Mouse (Mus musculus) bone marrow, adult 2 months (tissue): ENCODE measurements around the gene Map7. TPM values are rescaled to one million over a fixed set of nuclear protein-coding genes. Genes with fewer than 3 reads are reported as not detected.
A peak's percentile ranks its signal among the peaks of the same experiment; 100 is the strongest.

ENCODE experiments used
- H3K27ac ChIP-seq: fragments of 200-500 bp; 2 replicates; pipeline ENCODE4 v1.5.1; 2012; ENCODE audit warnings: low read depth, mild to moderate bottlenecking, control low read depth, inconsistent platforms, low read length; ENCODE audit not compliant: control insufficient read depth, poor library complexity, insufficient read depth
- H3K4me1 ChIP-seq: fragments of 200-500 bp; 2 replicates; pipeline ENCODE4 v1.6.1; 2011; ENCODE audit warnings: low read length; ENCODE audit not compliant: control insufficient read depth, insufficient read depth
- H3K4me3 ChIP-seq: fragments of 200-500 bp; replicated peaks from 2 replicates; pipeline ENCODE3; 2011; ENCODE audit warnings: mild to moderate bottlenecking, low read depth, low read length, control low read depth; ENCODE audit not compliant: control insufficient read depth
- CTCF ChIP-seq: fragments of 200-500 bp; IDR thresholded peaks from 2 replicates; pipeline ENCODE4 v1.5.1; 2011; ENCODE audit warnings: low read length, control low read depth; ENCODE audit not compliant: control insufficient read depth, insufficient read depth
- POLR2A ChIP-seq: fragments of 200-500 bp; IDR thresholded peaks from 2 replicates; pipeline ENCODE4 v1.6.1; 2011; ENCODE audit warnings: low read depth, mild to moderate bottlenecking, control low read depth, low read length, borderline replicate concordance; ENCODE audit not compliant: control insufficient read depth
- WGBS: fragments of 180-500 bp; shearing (Covaris S2); methylation state at CpG from one replicate; pipeline ENCODE4 v1.1.7; 2018; 5-methylcytosine and 5-hydroxymethylcytosine counted together
- polyA plus RNA-seq: library from polyadenylated mRNA; stranded (reverse); fragments of >200 nt; gene quantifications from 2 replicates; pipeline ENCODE4 v1.2.4, GENCODE M21; 2011; ENCODE audit warnings: low replicate concordance; ENCODE audit not compliant: missing spikeins, insufficient read depth, insufficient read length

The Map7 gene
- polyA plus RNA-seq, 1 experiment, result 17.3 TPM

DNA sequence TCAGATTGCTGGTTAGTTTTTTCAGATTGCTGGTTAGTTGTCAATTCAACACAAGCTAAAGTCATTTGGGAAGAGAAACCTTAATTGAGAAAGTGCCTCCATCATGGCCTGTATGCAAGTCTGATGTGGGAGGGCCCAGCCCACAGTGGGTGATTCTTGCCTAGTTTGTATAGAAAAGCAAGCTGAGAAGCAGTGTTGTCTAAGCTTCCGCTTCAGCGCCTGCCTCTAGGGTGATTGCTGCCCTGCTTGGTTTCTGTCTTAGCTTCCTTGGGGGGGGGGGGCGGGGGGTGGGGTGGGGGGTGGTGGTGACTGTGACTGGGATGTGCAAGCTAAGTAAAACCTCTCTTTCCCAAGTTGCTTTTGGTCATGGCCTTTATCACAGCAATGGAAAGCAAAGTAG lies 53.0 kb downstream of the Map7 start:
- 58% methylated on average over 3 of the region's 3 CpGs for WGBS

DNA sequence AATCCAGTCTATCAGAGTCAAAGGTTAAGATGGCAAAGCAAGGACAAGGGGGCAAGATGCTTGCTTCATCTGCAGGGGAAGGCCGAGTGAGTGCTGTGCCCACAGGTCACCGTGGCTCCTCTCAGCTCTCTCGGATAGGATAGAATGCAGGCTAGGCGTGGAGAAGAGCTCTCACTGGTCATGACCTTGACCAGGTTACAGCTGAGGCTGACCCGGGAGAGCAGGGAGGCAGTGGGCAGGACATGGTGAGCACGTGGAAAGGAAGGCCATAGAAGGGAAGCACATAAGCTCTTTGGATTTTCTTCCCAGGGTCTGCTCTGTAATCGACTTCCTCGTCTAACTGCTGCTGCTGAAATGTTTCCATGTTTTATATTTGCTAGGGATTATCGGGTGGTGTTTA lies 53.9 kb downstream of the Map7 start:
- 74% methylated on average over 9 of the region's 9 CpGs for WGBS
- Histone ChIP-seq H3K4me3 (no peak overlapping the region), H3K27ac (no peak overlapping the region), H3K4me1 (no peaks in the 10 kb centered on the region; the same call in 1 of the 2 replicates)
- no peak for TF ChIP-seq CTCF
- no peak for TF ChIP-seq POLR2A

More for the DNA sequence above, 53.0 kb downstream of the Map7 start:
- H3K4me1 ChIP-seq, result no peaks in the 10 kb centered on the region; the same call in 1 of the 2 replicates
- H3K4me3 ChIP-seq, result no peak overlapping the region
- no peak overlapping the region for H3K27ac ChIP-seq
- TF ChIP-seq CTCF, result no peak
- TF ChIP-seq POLR2A, result no peak

GRCm38 (mm10) chr10:20202818-20203217 lies 54.5 kb downstream of the Map7 start:
- Histone ChIP-seq H3K4me3 (no peak overlapping the region), H3K4me1 (no peaks in the 10 kb centered on the region; the same call in 1 of the 2 replicates), H3K27ac (no peak overlapping the region)
- TF ChIP-seq CTCF (no peak), POLR2A (no peak)
- 82% methylated on average over 6 of the region's 6 CpGs for WGBS

DNA sequence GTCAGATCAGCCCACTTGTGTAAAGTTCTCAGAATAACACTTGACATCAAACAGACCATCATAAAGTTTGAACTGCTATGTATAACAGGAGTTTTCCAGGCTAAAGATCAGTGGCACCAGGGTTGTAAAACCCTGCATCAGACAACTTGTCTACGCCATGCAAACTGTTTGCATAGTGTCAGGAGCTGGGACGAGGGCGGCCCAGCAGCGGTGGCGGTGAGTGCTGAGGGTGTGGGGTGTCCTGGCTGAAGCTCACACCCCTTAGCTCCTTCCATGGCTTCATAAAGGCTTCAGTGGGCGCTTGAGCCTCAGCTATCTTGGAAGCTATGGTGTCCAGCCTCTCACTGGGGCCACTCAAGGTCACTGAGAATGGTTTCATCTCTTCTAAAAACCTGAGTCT lies 55.2 kb downstream of the Map7 start:
- Histone ChIP-seq H3K27ac (no peak overlapping the region), H3K4me3 (no peak overlapping the region), H3K4me1 (no peaks in the 10 kb centered on the region; the same call in 1 of the 2 replicates)
- 92% methylated on average over 6 of the region's 6 CpGs for WGBS
- TF ChIP-seq CTCF, result no peak
- no peak for TF ChIP-seq POLR2A

DNA sequence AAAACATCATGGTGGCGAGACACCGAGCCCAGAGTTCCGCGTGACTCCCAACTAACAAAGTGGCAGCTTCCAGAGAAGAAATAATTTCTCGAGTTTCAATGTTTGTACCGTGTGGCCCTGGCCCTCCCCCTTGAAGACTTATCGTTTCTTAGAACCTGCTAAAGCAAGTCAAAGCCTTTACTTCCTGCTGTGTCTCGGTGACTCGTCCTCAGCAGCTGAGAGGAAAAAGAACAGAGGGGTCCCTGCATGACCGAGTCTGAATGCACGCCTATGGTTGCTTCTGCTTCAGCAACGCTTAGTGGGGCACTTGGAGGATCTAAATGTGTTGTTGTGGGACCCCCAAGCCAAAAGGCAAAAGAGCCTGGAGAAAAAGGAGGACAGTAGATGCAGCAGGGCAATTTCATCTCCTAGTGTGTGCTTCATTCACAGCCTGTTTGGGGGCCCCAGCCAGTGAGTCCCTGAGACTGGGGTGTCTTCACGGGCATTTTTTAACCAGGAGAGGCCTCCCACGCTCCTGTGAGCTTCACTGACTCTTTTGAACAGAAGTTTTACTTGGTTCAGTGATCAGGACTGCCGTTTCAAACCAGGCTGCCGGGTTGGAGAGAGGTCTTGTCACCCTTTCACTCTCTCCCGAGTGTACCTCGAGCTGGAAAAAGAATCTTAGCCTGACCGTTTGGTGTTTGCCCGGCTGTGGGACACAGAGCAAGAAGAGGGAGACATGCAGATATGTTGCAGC lies 56.6 kb downstream of the Map7 start:
- TF ChIP-seq POLR2A, result no peak
- TF ChIP-seq CTCF, result no peak
- 33% methylated on average over 20 of the region's 20 CpGs for WGBS
- Histone ChIP-seq H3K4me1 (no peaks in the 10 kb centered on the region; the same call in 1 of the 2 replicates), H3K4me3 (peak overlapping the region; percentile 27), H3K27ac (peak overlapping the region; percentile 81)

DNA sequence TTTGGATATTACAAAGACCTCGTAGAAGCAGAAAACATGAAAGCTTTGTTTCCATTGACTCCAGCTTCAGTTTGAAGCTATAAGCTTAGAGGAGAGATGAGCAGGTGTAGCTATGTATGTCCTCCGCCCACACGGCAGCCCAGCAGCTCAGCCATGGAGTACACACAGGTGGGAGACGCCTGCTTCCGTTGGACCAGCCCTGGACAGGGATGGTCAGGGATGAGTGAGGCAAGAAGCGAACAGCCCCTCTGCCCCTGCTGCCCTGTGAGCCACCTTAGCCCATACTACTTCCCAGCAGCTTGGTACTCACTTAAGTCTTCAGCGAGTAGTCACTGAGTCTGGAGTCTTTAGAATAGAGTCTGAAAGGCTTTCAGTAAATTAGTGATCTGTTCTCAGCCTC lies 58.7 kb downstream of the Map7 start:
- H3K4me1 ChIP-seq, result no peaks in the 10 kb centered on the region; the same call in 1 of the 2 replicates
- no peak overlapping the region for H3K27ac ChIP-seq
- no peak overlapping the region for H3K4me3 ChIP-seq
- WGBS, result 84% methylated on average over 7 of the region's 7 CpGs
- TF ChIP-seq POLR2A, result no peak
- TF ChIP-seq CTCF, result no peak

GRCm38 (mm10) chr10:20209609-20210341 lies 61.5 kb downstream of the Map7 start:
- TF ChIP-seq CTCF, result no peak
- no peak for TF ChIP-seq POLR2A
- Histone ChIP-seq H3K4me1 (peaks cover 2% of the 10 kb centered on the region; the same call in 1 of the 2 replicates), H3K27ac (no peak overlapping the region), H3K4me3 (no peak overlapping the region)
- 74% methylated on average over 5 of the region's 5 CpGs for WGBS

DNA sequence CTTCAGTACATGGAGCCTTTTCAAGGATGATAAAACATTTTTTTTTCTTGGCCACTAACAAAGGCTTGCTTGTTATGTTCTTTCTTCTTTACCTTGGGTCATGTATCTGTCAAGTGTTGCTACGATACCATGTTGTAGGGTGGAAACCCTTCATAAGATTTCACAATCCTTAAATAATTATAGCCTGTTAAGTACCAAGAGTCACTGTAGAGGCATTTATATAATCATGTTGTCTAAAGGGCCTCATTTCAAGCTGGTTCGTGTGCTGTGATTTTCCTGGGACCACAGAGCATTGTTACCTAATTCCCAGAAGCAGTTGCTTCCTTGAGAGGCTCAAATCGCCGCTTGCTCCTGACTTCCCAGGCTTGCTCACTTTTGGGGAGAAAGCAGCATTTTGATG lies 66.1 kb downstream of the Map7 start:
- Histone ChIP-seq H3K4me1 (peaks cover 2% of the 10 kb centered on the region; the same call in 1 of the 2 replicates), H3K4me3 (no peak overlapping the region), H3K27ac (no peak overlapping the region)
- WGBS, result 73% methylated on average over 4 of the region's 4 CpGs
- TF ChIP-seq POLR2A, result no peak
- TF ChIP-seq CTCF, result no peak

GRCm38 (mm10) chr10:20216982-20217381 lies 68.7 kb downstream of the Map7 start:
- no peak overlapping the region for H3K4me3 ChIP-seq
- H3K27ac ChIP-seq, result no peak overlapping the region
- peaks cover 3% of the 10 kb centered on the region for H3K4me1 ChIP-seq
- no peak for TF ChIP-seq POLR2A
- TF ChIP-seq CTCF, result no peak
- 51% methylated on average over 6 of the region's 6 CpGs for WGBS
